Mouse (Mus musculus): ENCODE results near the gene Ano3.

- no peak for TF ChIP-seq CTCF (IDR thresholded peaks at IDR 0.05; ENCODE audit: borderline replicate concordance, insufficient read depth, low read length)
- no peak for TF ChIP-seq POLR2A (IDR thresholded peaks at IDR 0.05; ENCODE audit: low read depth, low read length)
These were observed 134.5 kb downstream of the Ano3 start for GRCm38 (mm10) chr2:110816189-110816588.
